Mouse (Mus musculus) heart, postnatal 0 days (tissue): ENCODE results near the gene Cipc.

Experiments used
- CTCF ChIP-seq: IDR thresholded peaks from 2 replicates; pipeline ENCODE4 v1.5.1; 2016; ENCODE audit warnings: antibody characterized with exemption, control low read depth, low read depth
- EP300 ChIP-seq: IDR thresholded peaks from 2 replicates; pipeline ENCODE4 v1.6.1; 2016; ENCODE audit warnings: antibody characterized with exemption, low read depth

- TF ChIP-seq CTCF (no peak), EP300 (no peak)
Observed at GRCm38 (mm10) chr12:86936587-86937343, 10.1 kb upstream of the Cipc start.
